Mouse (Mus musculus) kidney, adult 9 months (tissue): ENCODE data around the gene Slc8a2.
A peak's percentile ranks its signal among the peaks of the same experiment; 100 is the strongest.

Source experiments
- DNase-seq: peaks from one replicate; pipeline ENCODE4 v3.0.0; 2022

Slc8a2 gene

GRCm38 (mm10) chr7:16128344-16128743, 1.3 kb upstream of the Slc8a2 start:
- DNase-seq, result no peak

- no peak for DNase-seq
These were observed 727 bp upstream of the Slc8a2 start for GRCm38 (mm10) chr7:16128899-16129298.

GRCm38 (mm10) chr7:16129846-16130691, 443 bp downstream of the Slc8a2 start:
- DNase-seq, result no peak

- no peak for DNase-seq
These were observed 1.5 kb downstream of the Slc8a2 start for GRCm38 (mm10) chr7:16130956-16131634.

- DNase-seq, result no peak
These were observed 2.5 kb downstream of the Slc8a2 start for GRCm38 (mm10) chr7:16132161-16132581.

- DNase-seq, result no peak
These were observed 3.3 kb downstream of the Slc8a2 start for GRCm38 (mm10) chr7:16132926-16133325.

- no peak for DNase-seq
These were observed 4.1 kb downstream of the Slc8a2 start for GRCm38 (mm10) chr7:16133691-16134090.

GRCm38 (mm10) chr7:16134951-16135392, 5.3 kb downstream of the Slc8a2 start:
- no peak for DNase-seq

- no peak for DNase-seq
These were observed 17.1 kb downstream of the Slc8a2 start for GRCm38 (mm10) chr7:16146489-16147410.

GRCm38 (mm10) chr7:16147643-16148042, 18.0 kb downstream of the Slc8a2 start:
- DNase-seq, result peak; percentile 37

GRCm38 (mm10) chr7:16149241-16149640, 19.6 kb downstream of the Slc8a2 start:
- no peak for DNase-seq

- DNase-seq, result no peak
These were observed 20.8 kb downstream of the Slc8a2 start for GRCm38 (mm10) chr7:16150191-16151145.

- DNase-seq, result peak; percentile 46
These were observed 23.9 kb downstream of the Slc8a2 start for GRCm38 (mm10) chr7:16153522-16153921.

GRCm38 (mm10) chr7:16155132-16155872, 25.7 kb downstream of the Slc8a2 start:
- peak; percentile 33 for DNase-seq

- DNase-seq, result no peak
These were observed 26.6 kb downstream of the Slc8a2 start for GRCm38 (mm10) chr7:16156105-16156714.

GRCm38 (mm10) chr7:16158735-16159134, 29.1 kb downstream of the Slc8a2 start:
- DNase-seq, result no peak

GRCm38 (mm10) chr7:16160702-16161101, 31.1 kb downstream of the Slc8a2 start:
- DNase-seq, result no peak

GRCm38 (mm10) chr7:16161302-16161701, 31.7 kb downstream of the Slc8a2 start:
- no peak for DNase-seq

GRCm38 (mm10) chr7:16162036-16162435, 32.4 kb downstream of the Slc8a2 start:
- no peak for DNase-seq

GRCm38 (mm10) chr7:16172141-16172581, 42.5 kb downstream of the Slc8a2 start:
- no peak for DNase-seq
